Mouse (Mus musculus): ENCODE measurements around the gene Gm6793. TPM values are rescaled to one million over a fixed set of nuclear protein-coding genes. Genes with fewer than 3 reads are reported as not detected.

Gene Gm6793
- 0.23 and 1.2 TPM in 2 replicates for polyA plus RNA-seq (2016; fragmentation: Nextera tagmentation; extraction: Ambion mirVana)

- no peak for ATAC-seq (ENCODE audit: low FRiP score)
- WGBS = 95% methylated on average over 11 of the region's 11 CpGs
- Histone ChIP-seq H3K4me2 (replicated peaks) (no peak within 1 kb of the TSS), H3K9ac (no peak within 1 kb of the TSS), H3K27ac (no peak within 1 kb of the TSS), H3K4me1 (peaks cover 20% of the 10 kb centered on the region), H3K36me3 (peaks cover 28% of the 10 kb centered on the region), H3K4me3 (no peak within 1 kb of the TSS), H3K9me3 (replicated peaks) (no peaks in the 10 kb centered on the region), H3K27me3 (no peaks in the 10 kb centered on the region)
Measured at GRCm38 (mm10) chr8:112014936-112015335, at the start of gene Gm6793. TSS of gene Gm6793 (minus strand) at chr8:112015036.

- Histone ChIP-seq H3K9ac (no peak overlapping the region), H3K4me3 (no peak overlapping the region), H3K9me3 (replicated peaks) (no peaks in the 10 kb centered on the region), H3K36me3 (no peaks in the 10 kb centered on the region), H3K27me3 (no peaks in the 10 kb centered on the region), H3K4me2 (replicated peaks) (no peak overlapping the region), H3K4me1 (no peaks in the 10 kb centered on the region), H3K27ac (no peak overlapping the region)
- WGBS = 38% methylated on average over 4 of the region's 4 CpGs
- no peak for ATAC-seq (ENCODE audit: low FRiP score)
Measured at GRCm38 (mm10) chr8:112061372-112061771, 46.5 kb upstream of the Gm6793 start.

DNA sequence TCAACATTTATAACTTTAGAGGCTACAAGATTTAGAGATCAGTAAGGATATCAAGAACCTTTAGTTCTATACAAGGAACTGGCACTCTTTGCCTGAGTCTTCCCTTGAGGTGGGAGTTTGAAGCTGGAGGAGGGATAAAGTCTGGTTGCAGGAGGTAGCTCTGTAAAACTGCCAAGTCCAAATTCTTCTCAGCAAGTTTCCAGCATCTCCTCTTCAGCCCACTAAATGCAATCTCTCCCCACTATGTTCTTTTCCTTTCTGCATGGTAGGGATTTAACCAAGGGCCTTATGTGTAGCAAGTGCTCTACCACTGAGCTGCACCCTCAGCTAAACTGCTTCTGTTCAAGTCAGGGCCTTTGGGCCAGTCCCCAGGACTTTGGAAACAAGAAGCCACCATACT, 39.6 kb upstream of the Gm6793 start:
- H3K4me1 ChIP-seq = no peaks in the 10 kb centered on the region
- no peak for ATAC-seq (ENCODE audit: low FRiP score)
- no peaks in the 10 kb centered on the region for H3K36me3 ChIP-seq
- H3K9ac ChIP-seq = no peak overlapping the region
- no peaks in the 10 kb centered on the region for H3K27me3 ChIP-seq
- H3K9me3 ChIP-seq (replicated peaks) = no peaks in the 10 kb centered on the region
- H3K4me3 ChIP-seq = no peak overlapping the region
- H3K4me2 ChIP-seq (replicated peaks) = no peak overlapping the region
- H3K27ac ChIP-seq = no peak overlapping the region

GRCm38 (mm10) chr8:112051537-112051936, 36.7 kb upstream of the Gm6793 start:
- no peaks in the 10 kb centered on the region for H3K4me1 ChIP-seq
- no peak for ATAC-seq (ENCODE audit: low FRiP score)
- H3K27me3 ChIP-seq = no peaks in the 10 kb centered on the region
- no peak overlapping the region for H3K4me3 ChIP-seq
- WGBS = 74% methylated on average over 9 of the region's 9 CpGs
- no peaks in the 10 kb centered on the region for H3K9me3 ChIP-seq (replicated peaks)
- H3K27ac ChIP-seq = no peak overlapping the region
- no peak overlapping the region for H3K4me2 ChIP-seq (replicated peaks)
- H3K9ac ChIP-seq = no peak overlapping the region
- no peaks in the 10 kb centered on the region for H3K36me3 ChIP-seq

DNA sequence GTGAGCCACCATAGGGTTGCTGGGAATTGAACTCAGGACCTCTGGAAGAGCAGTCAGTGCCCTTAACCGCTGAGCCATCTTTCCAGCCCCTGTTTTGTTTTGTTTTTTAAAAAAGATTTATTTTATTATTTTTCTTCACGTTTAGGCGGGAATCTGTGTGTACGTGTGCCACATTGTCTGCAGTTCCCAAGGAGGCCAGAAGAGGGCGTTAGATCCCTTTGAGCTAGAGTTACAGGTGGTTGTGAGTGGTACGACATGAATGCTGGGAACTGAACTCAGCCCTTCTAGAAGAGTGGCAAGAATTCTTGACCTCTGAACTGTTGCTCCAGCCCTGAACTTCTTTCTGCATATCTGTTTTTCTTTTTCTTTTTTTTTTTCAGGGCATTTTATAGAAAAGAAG, 35.1 kb upstream of the Gm6793 start:
- no peaks in the 10 kb centered on the region for H3K4me1 ChIP-seq
- no peaks in the 10 kb centered on the region for H3K36me3 ChIP-seq
- WGBS = 73% methylated on average over 6 of the region's 6 CpGs
- H3K4me2 ChIP-seq (replicated peaks) = no peak overlapping the region
- no peaks in the 10 kb centered on the region for H3K9me3 ChIP-seq (replicated peaks)
- H3K27me3 ChIP-seq = no peaks in the 10 kb centered on the region
- no peak overlapping the region for H3K4me3 ChIP-seq
- H3K9ac ChIP-seq = no peak overlapping the region
- no peak overlapping the region for H3K27ac ChIP-seq
- no peak for ATAC-seq (ENCODE audit: low FRiP score)

DNA sequence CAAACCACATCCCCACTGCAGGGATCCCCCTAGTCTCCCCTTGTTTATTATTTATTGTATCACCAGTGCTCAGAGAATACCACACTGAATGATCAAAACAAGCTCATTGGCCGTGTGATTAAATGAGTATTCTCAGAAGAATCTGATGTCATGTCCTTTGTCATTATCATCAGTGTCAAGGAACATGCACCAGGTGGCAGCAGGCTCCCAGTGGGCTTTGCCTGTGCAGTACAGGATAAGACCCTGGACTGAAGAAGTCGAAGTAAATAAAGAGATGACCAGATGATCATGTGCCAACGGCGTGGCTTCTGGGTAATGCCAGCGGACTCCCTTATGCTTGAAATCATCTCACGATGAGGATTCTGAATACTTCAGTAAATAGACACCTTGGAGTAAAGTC, 33.5 kb upstream of the Gm6793 start:
- H3K4me1 ChIP-seq = no peaks in the 10 kb centered on the region
- 75% methylated on average over 6 of the region's 6 CpGs for WGBS
- no peaks in the 10 kb centered on the region for H3K9me3 ChIP-seq (replicated peaks)
- H3K27ac ChIP-seq = no peak overlapping the region
- H3K27me3 ChIP-seq = no peaks in the 10 kb centered on the region
- H3K36me3 ChIP-seq = no peaks in the 10 kb centered on the region
- H3K9ac ChIP-seq = no peak overlapping the region
- no peak for ATAC-seq (ENCODE audit: low FRiP score)
- H3K4me2 ChIP-seq (replicated peaks) = no peak overlapping the region
- no peak overlapping the region for H3K4me3 ChIP-seq

DNA sequence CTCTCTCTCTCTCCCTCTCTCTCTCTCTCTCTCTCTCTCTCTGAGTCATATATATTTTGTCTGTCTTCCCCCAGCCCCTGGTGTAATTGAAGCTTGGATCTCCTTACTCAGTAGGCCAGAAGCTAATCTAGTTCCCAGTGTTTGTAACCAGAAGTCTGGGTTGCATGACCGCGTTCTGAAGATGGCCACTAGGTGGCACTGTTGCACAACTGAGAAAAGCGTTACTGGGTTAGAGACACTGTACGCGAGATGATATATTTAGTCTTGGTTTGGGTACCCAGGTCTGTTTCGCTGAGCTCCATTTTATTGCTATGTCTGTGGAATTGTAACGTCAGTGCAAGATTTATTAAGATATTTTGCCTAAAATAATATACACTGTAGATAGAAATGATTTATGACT, 31.1 kb upstream of the Gm6793 start:
- 6% methylated on average over 7 of the region's 7 CpGs for WGBS
- ATAC-seq (ENCODE audit: low FRiP score) = peak; percentile 61; the same call in 1 of the 2 replicates
- Histone ChIP-seq H3K4me3 (no peak overlapping the region), H3K4me1 (no peaks in the 10 kb centered on the region), H3K9ac (no peak overlapping the region), H3K27me3 (no peaks in the 10 kb centered on the region), H3K4me2 (replicated peaks) (no peak overlapping the region), H3K36me3 (no peaks in the 10 kb centered on the region), H3K9me3 (replicated peaks) (no peaks in the 10 kb centered on the region), H3K27ac (no peak overlapping the region)

GRCm38 (mm10) chr8:112045182-112045581, 30.3 kb upstream of the Gm6793 start:
- Histone ChIP-seq H3K4me3 (no peak overlapping the region), H3K27ac (no peak overlapping the region), H3K9me3 (replicated peaks) (no peaks in the 10 kb centered on the region), H3K9ac (no peak overlapping the region), H3K36me3 (no peaks in the 10 kb centered on the region), H3K4me2 (replicated peaks) (no peak overlapping the region), H3K4me1 (no peaks in the 10 kb centered on the region), H3K27me3 (no peaks in the 10 kb centered on the region)
- 85% methylated on average over 5 of the region's 5 CpGs for WGBS
- no peak for ATAC-seq (ENCODE audit: low FRiP score)

DNA sequence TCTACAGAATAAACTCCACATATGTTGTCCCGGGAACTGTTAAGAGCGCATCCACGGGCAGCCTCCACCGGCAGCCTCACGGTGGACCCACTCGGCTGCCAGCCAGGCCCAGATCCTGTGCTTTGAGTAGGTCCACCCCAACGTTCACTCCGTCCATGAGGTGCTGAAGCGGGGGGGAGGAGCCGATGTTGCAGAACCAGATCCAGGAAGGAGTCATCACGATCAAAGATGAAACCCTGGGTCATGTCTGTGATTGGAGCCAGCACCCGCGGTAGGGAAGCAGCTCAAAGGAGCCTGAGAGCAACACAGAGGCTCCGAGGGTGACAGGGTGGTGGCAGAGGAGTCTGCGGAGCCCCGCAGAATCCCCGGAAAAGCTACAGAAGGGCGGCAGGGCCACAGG, 22.7 kb upstream of the Gm6793 start:
- no peaks in the 10 kb centered on the region for H3K9me3 ChIP-seq (replicated peaks)
- no peak overlapping the region for H3K9ac ChIP-seq
- WGBS = 85% methylated on average over 18 of the region's 18 CpGs
- ATAC-seq (ENCODE audit: low FRiP score) = no peak
- H3K4me3 ChIP-seq = no peak overlapping the region
- peaks cover 5% of the 10 kb centered on the region; the same call in 1 of the 2 replicates for H3K4me1 ChIP-seq
- no peaks in the 10 kb centered on the region for H3K27me3 ChIP-seq
- no peak overlapping the region for H3K27ac ChIP-seq
- H3K4me2 ChIP-seq (replicated peaks) = no peak overlapping the region
- no peaks in the 10 kb centered on the region for H3K36me3 ChIP-seq

GRCm38 (mm10) chr8:112034603-112035002, 19.8 kb upstream of the Gm6793 start:
- ATAC-seq (ENCODE audit: low FRiP score) = no peak
- WGBS = 17% methylated on average over 8 of the region's 8 CpGs

DNA sequence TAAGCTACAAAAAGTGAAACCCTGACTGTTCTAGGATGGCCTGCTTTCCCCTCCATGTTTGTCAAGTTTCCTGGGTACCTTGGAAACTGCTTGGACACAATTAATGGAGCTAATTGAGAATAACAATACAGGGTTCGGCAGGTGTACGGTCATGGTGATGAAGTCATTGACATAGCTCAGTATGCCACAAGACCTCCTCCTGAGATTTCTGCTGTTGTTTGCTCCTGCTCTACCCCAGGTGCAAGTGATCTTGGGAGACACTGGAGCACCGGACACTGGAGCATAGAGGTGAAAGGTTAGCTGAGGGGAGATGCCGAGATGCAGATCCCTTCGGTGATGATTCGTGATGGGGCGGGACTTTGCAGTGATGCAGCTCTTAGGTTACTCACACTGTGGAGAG, 18.2 kb upstream of the Gm6793 start:
- no peak for ATAC-seq (ENCODE audit: low FRiP score)
- Histone ChIP-seq H3K4me2 (replicated peaks) (no peak overlapping the region), H3K9ac (no peak overlapping the region), H3K27me3 (no peaks in the 10 kb centered on the region), H3K36me3 (no peaks in the 10 kb centered on the region), H3K9me3 (replicated peaks) (no peaks in the 10 kb centered on the region), H3K4me1 (peaks cover 5% of the 10 kb centered on the region; the same call in 1 of the 2 replicates), H3K27ac (no peak overlapping the region), H3K4me3 (no peak overlapping the region)
- 39% methylated on average over 7 of the region's 7 CpGs for WGBS

More at GRCm38 (mm10) chr8:112034603-112035002, 19.8 kb upstream of the Gm6793 start:
- H3K9me3 ChIP-seq (replicated peaks) = no peaks in the 10 kb centered on the region
- no peak overlapping the region for H3K27ac ChIP-seq
- peaks cover 5% of the 10 kb centered on the region; the same call in 1 of the 2 replicates for H3K4me1 ChIP-seq
- no peak overlapping the region for H3K4me2 ChIP-seq (replicated peaks)
- H3K36me3 ChIP-seq = no peaks in the 10 kb centered on the region
- H3K27me3 ChIP-seq = no peaks in the 10 kb centered on the region
- H3K9ac ChIP-seq = no peak overlapping the region
- no peak overlapping the region for H3K4me3 ChIP-seq

DNA sequence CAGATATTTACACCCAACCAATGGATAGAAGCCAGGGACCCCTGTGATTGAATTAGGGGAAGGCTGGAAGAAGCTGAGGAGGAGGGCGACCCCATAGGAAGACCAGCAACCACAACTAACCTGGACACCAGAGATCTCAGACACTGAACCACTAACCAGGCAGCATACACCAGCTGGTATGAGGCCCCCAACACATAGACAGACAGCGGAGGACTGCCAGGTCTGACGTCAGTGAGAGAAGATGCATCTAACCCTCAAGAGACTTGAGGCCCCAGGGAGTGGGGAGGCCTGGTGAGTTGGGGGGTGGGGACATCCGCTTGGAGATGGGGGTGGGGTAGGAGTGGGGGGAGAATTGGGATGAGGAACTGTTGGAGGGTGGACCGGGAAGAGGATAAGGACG, 15.8 kb upstream of the Gm6793 start:
- Histone ChIP-seq H3K4me3 (no peak overlapping the region), H3K9me3 (replicated peaks) (no peaks in the 10 kb centered on the region), H3K9ac (no peak overlapping the region), H3K27me3 (no peaks in the 10 kb centered on the region), H3K27ac (no peak overlapping the region), H3K4me1 (peaks cover 5% of the 10 kb centered on the region; the same call in 1 of the 2 replicates), H3K4me2 (replicated peaks) (no peak overlapping the region), H3K36me3 (no peaks in the 10 kb centered on the region)
- 61% methylated on average over 6 of the region's 6 CpGs for WGBS
- no peak for ATAC-seq (ENCODE audit: low FRiP score)

GRCm38 (mm10) chr8:112029455-112029854, 14.6 kb upstream of the Gm6793 start:
- H3K4me1 ChIP-seq = peaks cover 5% of the 10 kb centered on the region; the same call in 1 of the 2 replicates

More at GRCm38 (mm10) chr8:112029455-112029854, 14.6 kb upstream of the Gm6793 start:
- no peak overlapping the region for H3K9ac ChIP-seq
- no peak overlapping the region for H3K4me2 ChIP-seq (replicated peaks)
- H3K9me3 ChIP-seq (replicated peaks) = no peaks in the 10 kb centered on the region
- WGBS = 86% methylated on average over 7 of the region's 7 CpGs
- H3K4me3 ChIP-seq = no peak overlapping the region
- ATAC-seq (ENCODE audit: low FRiP score) = no peak
- H3K27me3 ChIP-seq = no peaks in the 10 kb centered on the region
- H3K36me3 ChIP-seq = no peaks in the 10 kb centered on the region
- no peak overlapping the region for H3K27ac ChIP-seq

Data from hindbrain, embryonic 12.5 days (tissue).